Mouse (Mus musculus) gastrocnemius, postnatal 36 days (tissue): ENCODE data around the gene Gid8. TPM values are rescaled to one million over a fixed set of nuclear protein-coding genes. Genes with fewer than 3 reads are reported as not detected.

Source experiments
- DNase-seq, 2 experiments: peaks; one replicate each; pipeline ENCODE4 v3.0.0; 2022
- intact Hi-C: fragments of 180-260 bp; cut with DNase I; formaldehyde crosslinking; loops from one replicate; pipeline ENCODE4 v1.15.1; 2025
- total RNA-seq, 2 experiments: library from RNA; stranded (reverse); gene quantifications; 2 replicates each; pipeline ENCODE4 v1.2.3; 2021

The Gid8 gene
- total RNA-seq, 2 experiments from 2014 or later: 32.1 to 33.8 TPM

GRCm38 (mm10) chr2:180743321-180743720 is 33.4 kb downstream of the Gid8 start:
- intact Hi-C loops: loop anchor here (5.0 kb wide), 1 partner anchor 86 kb away; no protein-coding TSS in a partner anchor
- no peak for DNase-seq

- DNase-seq: peak; percentile 74 to 77
- intact Hi-C loops: loop anchor here (1.0 to 5.0 kb wide), 3 partner anchors 67 to 178 kb away; partner anchors contain the start of gene Mrgbp
Observed at GRCm38 (mm10) chr2:180745248-180745927, 35.5 kb downstream of the Gid8 start.

- no peak for DNase-seq
- intact Hi-C loops: loop anchor here (2.0 to 5.0 kb wide), 3 partner anchors 32 to 179 kb away; partner anchors contain the start of gene Mrgbp
Observed at GRCm38 (mm10) chr2:180746569-180747192, 36.8 kb downstream of the Gid8 start.

- intact Hi-C loops: loop anchor here (5.0 kb wide), 2 partner anchors 167 to 182 kb away; partner anchors contain the start of gene Mrgbp
Observed at GRCm38 (mm10) chr2:180748904-180749303, 39.0 kb downstream of the Gid8 start.

GRCm38 (mm10) chr2:180754976-180755688 is 45.2 kb downstream of the Gid8 start:
- intact Hi-C loops: no loop called here
- no peak for DNase-seq

More at GRCm38 (mm10) chr2:180748904-180749303, 39.0 kb downstream of the Gid8 start:
- no peak for DNase-seq

GRCm38 (mm10) chr2:180755896-180756295 is 46.0 kb downstream of the Gid8 start:
- peak in 1 of 2 experiments; percentile 18 for DNase-seq
- intact Hi-C loops: no loop called here

GRCm38 (mm10) chr2:180756786-180757185 is 46.9 kb downstream of the Gid8 start:
- intact Hi-C loops: no loop called here

GRCm38 (mm10) chr2:180758513-180759263 is 48.8 kb downstream of the Gid8 start:
- intact Hi-C loops: no loop called here
- DNase-seq: no peak

More at GRCm38 (mm10) chr2:180756786-180757185, 46.9 kb downstream of the Gid8 start:
- DNase-seq: no peak

GRCm38 (mm10) chr2:180764986-180765385 is 55.1 kb downstream of the Gid8 start:
- DNase-seq: no peak
- intact Hi-C loops: no loop called here

- intact Hi-C loops: no loop called here
- no peak for DNase-seq
Observed at GRCm38 (mm10) chr2:180765713-180766112, 55.8 kb downstream of the Gid8 start.

Other genes with a start within 250 kb of the Gid8 start
- gene Ntsr1, start 210.1 kb upstream of the Gid8 start, total RNA-seq: not detected
- gene Mrgbp, start 128.8 kb upstream of the Gid8 start, total RNA-seq: 1 to 10 TPM; 4.2 to 5.3 TPM
- 10 to 100 TPM; 20.4 to 21.4 TPM for gene Ogfr, start 120.9 kb upstream of the Gid8 start, total RNA-seq
- under 1 TPM in 1 of 2 experiments, not detected in 1; 0.15 TPM for gene Col9a3, start 112.3 kb upstream of the Gid8 start, total RNA-seq
- gene Tcfl5, start 67.4 kb upstream of the Gid8 start, total RNA-seq: not detected
- gene Dido1, start 118 bp upstream of the Gid8 start, total RNA-seq: 10 to 100 TPM; 14.3 to 17.5 TPM
- gene Slc17a9, start 15.1 kb downstream of the Gid8 start, total RNA-seq: under 1 TPM in 1 of 2 experiments, not detected in 1; 0.33 TPM
- gene Bhlhe23, start 66.8 kb downstream of the Gid8 start, total RNA-seq: not detected
- gene Ythdf1, start 210.8 kb downstream of the Gid8 start, total RNA-seq: 10 to 100 TPM; 33.5 to 37.3 TPM
- gene Birc7, start 218.9 kb downstream of the Gid8 start, total RNA-seq: not detected
- gene Nkain4, start 244.6 kb downstream of the Gid8 start, total RNA-seq: not detected